Mouse (Mus musculus): ENCODE measurements around the gene Hist1h3d. TPM values are rescaled to one million over a fixed set of nuclear protein-coding genes. Genes with fewer than 3 reads are reported as not detected.

Gene Hist1h3d
- total RNA-seq, 1 experiment from 2014 or later: 41.7 TPM

Other genes with a start within 250 kb of the Hist1h3d start
- gene Zfp322a, start 206.6 kb upstream of the Hist1h3d start, total RNA-seq (2023): 15.1 to 19.7 TPM (median 15.9 TPM) in 4 replicates
- 18.2 to 20.1 TPM (median 19.1 TPM) in 4 replicates for gene Abt1, start 151.9 kb upstream of the Hist1h3d start, total RNA-seq (2023)
- not detected in 4 replicates for gene Btn1a1, start 109.9 kb upstream of the Hist1h3d start, total RNA-seq (2023)
- 0.63 to 1.2 TPM (median 0.94 TPM) in 4 replicates for gene Btn2a2, start 86.9 kb upstream of the Hist1h3d start, total RNA-seq (2023)
- 312 to 413 TPM (median 355 TPM) in 4 replicates for gene Hist1h4h, start 44.7 kb upstream of the Hist1h3d start, total RNA-seq (2023)
- 8.2 to 18.3 TPM (median 14.4 TPM) in 4 replicates for gene Hist1h2af, start 41.9 kb upstream of the Hist1h3d start, total RNA-seq (2023)
- gene Hist1h3g, start 40.3 kb upstream of the Hist1h3d start, total RNA-seq (2023): 4.0 to 5.5 TPM (median 4.9 TPM) in 3 of 4 replicates, not detected in the other
- 9.7 to 15.7 TPM (median 11.4 TPM) in 4 replicates for gene Hist1h2bh, start 32.4 kb upstream of the Hist1h3d start, total RNA-seq (2023)
- gene Hist1h3f, start 31.7 kb upstream of the Hist1h3d start, total RNA-seq (2023): 116 to 135 TPM (median 127 TPM) in 4 replicates
- 64.1 to 86.2 TPM (median 72.6 TPM) in 4 replicates for gene Hist1h4f, start 24.1 kb upstream of the Hist1h3d start, total RNA-seq (2023)
- 20.7 to 25.2 TPM (median 22.9 TPM) in 4 replicates for gene Hist1h1d, start 22.5 kb upstream of the Hist1h3d start, total RNA-seq (2023)
- gene Hist1h3e, start 13.4 kb upstream of the Hist1h3d start, total RNA-seq (2023): 302 to 339 TPM (median 312 TPM) in 4 replicates
- gene Hist1h2ae, start 4.5 kb upstream of the Hist1h3d start, total RNA-seq (2023): 20.2 to 28.2 TPM (median 23.3 TPM) in 4 replicates
- gene Hist1h2bg, start 4.4 kb upstream of the Hist1h3d start, total RNA-seq (2023): 455 to 535 TPM (median 493 TPM) in 4 replicates
- 223 to 279 TPM (median 234 TPM) in 4 replicates for gene Hist1h2bf, start 1.6 kb upstream of the Hist1h3d start, total RNA-seq (2023)
- 18.6 to 61.8 TPM (median 42.9 TPM) in 4 replicates for gene Hist1h2ad, start 1.4 kb upstream of the Hist1h3d start, total RNA-seq (2023)
- gene Hist1h4d, start 5.8 kb downstream of the Hist1h3d start, total RNA-seq (2023): 149 to 174 TPM (median 170 TPM) in 4 replicates
- 31.4 to 39.8 TPM (median 37.8 TPM) in 4 replicates for gene Hist1h2be, start 45.4 kb downstream of the Hist1h3d start, total RNA-seq (2023)
- gene Hist1h1e, start 46.8 kb downstream of the Hist1h3d start, total RNA-seq (2023): 317 to 365 TPM (median 333 TPM) in 4 replicates
- 9.3 to 10.9 TPM (median 9.8 TPM) in 4 replicates for gene Hist1h2ac, start 108.2 kb downstream of the Hist1h3d start, total RNA-seq (2023)
- 16.6 to 23.0 TPM (median 18.7 TPM) in 4 replicates for gene Hist1h2bc, start 108.4 kb downstream of the Hist1h3d start, total RNA-seq (2023)
- gene Hist1h1t, start 120.1 kb downstream of the Hist1h3d start, total RNA-seq (2023): 0.67 to 1.3 TPM in 2 of 4 replicates, not detected in the others
- gene Hist1h4c, start 122.7 kb downstream of the Hist1h3d start, total RNA-seq (2023): 174 to 205 TPM (median 189 TPM) in 4 replicates
- 0.48 to 1.5 TPM (median 1.1 TPM) in 4 replicates for gene Hfe, start 135.1 kb downstream of the Hist1h3d start, total RNA-seq (2023)
- 857 to 1,008 TPM (median 880 TPM) in 4 replicates for gene Hist1h1c, start 163.0 kb downstream of the Hist1h3d start, total RNA-seq (2023)
- 9.0 to 14.7 TPM (median 11.7 TPM) in 4 replicates for gene Hist1h3c, start 169.8 kb downstream of the Hist1h3d start, total RNA-seq (2023)
- 65.5 to 82.0 TPM (median 72.9 TPM) in 4 replicates for gene Hist1h2bb, start 171.0 kb downstream of the Hist1h3d start, total RNA-seq (2023)
- gene Hist1h2ab, start 175.4 kb downstream of the Hist1h3d start, total RNA-seq (2023): 38.9 to 112 TPM (median 74.0 TPM) in 4 replicates
- gene Hist1h3b, start 176.5 kb downstream of the Hist1h3d start, total RNA-seq (2023): 29.5 to 64.1 TPM (median 35.4 TPM) in 4 replicates
- gene Hist1h4b, start 181.2 kb downstream of the Hist1h3d start, total RNA-seq (2023): 81.8 to 123 TPM (median 110 TPM) in 4 replicates
- 189 to 269 TPM (median 202 TPM) in 4 replicates for gene Hist1h4a, start 185.5 kb downstream of the Hist1h3d start, total RNA-seq (2023)
- gene Hist1h3a, start 186.6 kb downstream of the Hist1h3d start, total RNA-seq (2023): 385 to 444 TPM (median 390 TPM) in 4 replicates
- gene Hist1h1a, start 187.9 kb downstream of the Hist1h3d start, total RNA-seq (2023): 35.5 to 38.6 TPM (median 37.0 TPM) in 4 replicates
- not detected in 4 replicates for gene Trim38, start 194.2 kb downstream of the Hist1h3d start, total RNA-seq (2023)
- gene Slc17a2, start 231.2 kb downstream of the Hist1h3d start, total RNA-seq (2023): not detected in 4 replicates

All from B cell, adult 62 days (primary cell).